25 mouse cellular contexts compared by ENCODE assay signal in genomic region chr10:75457852-75458251, GRCm38 (mm10). TPM values are rescaled to one million over a fixed set of nuclear protein-coding genes. Genes with fewer than 3 reads are reported as not detected.
A peak's percentile ranks its signal among the peaks of the same experiment; 100 is the strongest.
DNase-seq lines count a peak whose midpoint lies in the region; ATAC-seq and TF ChIP-seq lines count a peak whose summit lies in the region.
"Had no signal": no experiment of that assay in that cellular context is flagged by ENCODE, and none has a peak within 500 bp of the region (broad histone marks: within the 10 kb centered on the region; RNA-seq: fewer than 3 reads in every experiment).

No protein-coding gene starts in this region.

- 55% methylated on average over 1 of the region's 1 CpGs for WGBS in kidney, embryonic 15.5 days
- 81% methylated on average over 1 of the region's 1 CpGs for WGBS in midbrain, embryonic 11.5 days
- 81% methylated on average over 1 of the region's 1 CpGs for WGBS in midbrain, embryonic 10.5 days
- 98% methylated on average over 1 of the region's 1 CpGs for WGBS in thymus, adult 2 months

- H3K4me2 ChIP-seq in kidney, embryonic 15.5 days = no peak overlapping the region
- no peak overlapping the region for H3K4me2 ChIP-seq in midbrain, embryonic 11.5 days
- H3K4me2 ChIP-seq: heart, embryonic 15.5 days; intestine, embryonic 15.5 days; limb, embryonic 15.5 days had no signal

- 0 out of 2 replicates have a peak overlapping the region, but pooled peaks have one; percentile 18 for H3K27ac ChIP-seq in kidney, embryonic 15.5 days
- H3K27ac ChIP-seq in midbrain, embryonic 11.5 days (ENCODE audit: low read depth, low read length) = no peak overlapping the region
- no peak overlapping the region for H3K27ac ChIP-seq in midbrain, embryonic 10.5 days (replicated peaks)
- no peak overlapping the region for H3K27ac ChIP-seq in thymus, adult 2 months (ENCODE audit: control insufficient read depth, insufficient read depth, low read length)
- H3K27ac ChIP-seq: forebrain, embryonic 10.5 days; hindbrain, embryonic 10.5 days; intestine, embryonic 15.5 days; left cerebral cortex, adult 2 months; limb, embryonic 15.5 days; liver, embryonic 14.5 days; stomach, postnatal 0 days had no signal

- no peak overlapping the region for H3K4me3 ChIP-seq in kidney, embryonic 15.5 days (replicated peaks)
- H3K4me3 ChIP-seq in midbrain, embryonic 11.5 days (ENCODE audit: low read depth, low read length) = no peak overlapping the region
- no peak overlapping the region for H3K4me3 ChIP-seq in midbrain, embryonic 10.5 days
- H3K4me3 ChIP-seq in thymus, adult 2 months (ENCODE audit: control insufficient read depth, insufficient read depth, low read length) = no peak overlapping the region
- H3K4me3 ChIP-seq: forebrain, embryonic 10.5 days; heart, embryonic 15.5 days; hindbrain, embryonic 10.5 days; intestine, embryonic 15.5 days; left cerebral cortex, adult 2 months; limb, embryonic 15.5 days had no signal

- H3K36me3 ChIP-seq in kidney, embryonic 15.5 days = no peaks in the 10 kb centered on the region
- no peaks in the 10 kb centered on the region for H3K36me3 ChIP-seq in midbrain, embryonic 11.5 days (ENCODE audit: control insufficient read depth, insufficient read depth, low read length)
- H3K36me3 ChIP-seq in midbrain, embryonic 10.5 days = no peaks in the 10 kb centered on the region
- no peaks in the 10 kb centered on the region for H3K36me3 ChIP-seq in thymus, adult 2 months (ENCODE audit: control insufficient read depth, insufficient read depth, low read length)
- H3K36me3 ChIP-seq: forebrain, embryonic 10.5 days; G1E; heart, embryonic 15.5 days; hindbrain, embryonic 10.5 days; intestine, embryonic 15.5 days; limb, embryonic 15.5 days had no signal

- peak; percentile 52 to 54 for DNase-seq in heart, adult 18-20 months
- no peak for DNase-seq in heart, adult 8-10 months (ENCODE audit: low spot score)
- DNase-seq in kidney, postnatal 4 days = no peak
- peak; percentile 78 for DNase-seq in midbrain, embryonic 11.5 days (ENCODE audit: low spot score, missing footprints)
- DNase-seq in midbrain, embryonic 10.5 days (ENCODE audit: low spot score) = no peak
- peak; percentile 68 for DNase-seq in brain, adult 2 months (ENCODE audit: low read depth, low spot score)
- DNase-seq in thymus, adult 2 months = no peak
- DNase-seq: adrenal gland, postnatal 14 days; B cell, adult 2 months; cerebellum, adult 8-10 months; gastrocnemius, postnatal 14 days; lung, postnatal 36 days had no signal

- H3K9me3 ChIP-seq in kidney, embryonic 15.5 days (replicated peaks) = no peaks in the 10 kb centered on the region
- no peaks in the 10 kb centered on the region; the same call in 1 of the 2 replicates for H3K9me3 ChIP-seq in midbrain, embryonic 11.5 days (ENCODE audit: control insufficient read depth, low read length)
- H3K9me3 ChIP-seq in midbrain, embryonic 10.5 days (replicated peaks) = no peaks in the 10 kb centered on the region
- H3K9me3 ChIP-seq: forebrain, embryonic 10.5 days; G1E; heart, embryonic 15.5 days; hindbrain, embryonic 10.5 days; intestine, embryonic 15.5 days; limb, embryonic 15.5 days had no signal

- ATAC-seq in kidney, embryonic 15.5 days (replicated peaks; ENCODE audit: low FRiP score) = no peak
- ATAC-seq in midbrain, embryonic 11.5 days (ENCODE audit: low FRiP score) = no peak
- ATAC-seq: forebrain, embryonic 16.5 days; hindbrain, embryonic 16.5 days; intestine, embryonic 15.5 days had no signal

- H3K27me3 ChIP-seq in kidney, embryonic 15.5 days = no peaks in the 10 kb centered on the region
- no peaks in the 10 kb centered on the region for H3K27me3 ChIP-seq in midbrain, embryonic 11.5 days (ENCODE audit: control insufficient read depth, insufficient read depth, low read length)
- no peaks in the 10 kb centered on the region for H3K27me3 ChIP-seq in midbrain, embryonic 10.5 days (ENCODE audit: low read depth, poor library complexity, severe bottlenecking)
- no peaks in the 10 kb centered on the region for H3K27me3 ChIP-seq in thymus, adult 2 months (ENCODE audit: control insufficient read depth, insufficient read depth, low read length)
- H3K27me3 ChIP-seq: CH12.LX; heart, embryonic 15.5 days; intestine, embryonic 15.5 days; limb, embryonic 15.5 days had no signal

- TF ChIP-seq CTCF in thymus, adult 2 months (IDR thresholded peaks at IDR 0.05; ENCODE audit: borderline replicate concordance, control insufficient read depth, extremely low read depth, insufficient read depth, low read length, poor library complexity) = no peak

- 0 out of 2 replicates have a peak, but pooled peaks cover 2% of the 10 kb centered on the region for H3K4me1 ChIP-seq in kidney, embryonic 15.5 days
- H3K4me1 ChIP-seq in midbrain, embryonic 11.5 days (ENCODE audit: control insufficient read depth, insufficient read depth, low read length) = no peaks in the 10 kb centered on the region
- H3K4me1 ChIP-seq in midbrain, embryonic 10.5 days = no peaks in the 10 kb centered on the region
- H3K4me1 ChIP-seq in thymus, adult 2 months (replicated peaks; ENCODE audit: control insufficient read depth, insufficient read depth, low read length) = no peaks in the 10 kb centered on the region
- H3K4me1 ChIP-seq: forebrain, embryonic 10.5 days; hindbrain, embryonic 10.5 days; intestine, embryonic 15.5 days; limb, embryonic 15.5 days had no signal

- TF ChIP-seq POLR2A in thymus, adult 2 months (IDR thresholded peaks at IDR 0.05; ENCODE audit: control insufficient read depth, extremely low read depth, insufficient read depth, low read length, poor library complexity) = no peak

- no peak overlapping the region for H3K9ac ChIP-seq in kidney, embryonic 15.5 days
- H3K9ac ChIP-seq in midbrain, embryonic 11.5 days (ENCODE audit: low read length) = no peak overlapping the region
- H3K9ac ChIP-seq: heart, embryonic 15.5 days; intestine, embryonic 15.5 days; limb, embryonic 15.5 days; liver, embryonic 14.5 days had no signal

RNA-seq across cellular contexts. Expression of gene Upb1, which starts 56.9 kb away (rescaled TPM):
- total RNA-seq in heart, adult 18-20 months (2021) = under 1 TPM; 0.25 to 0.64 TPM
- 1 to 10 TPM in 1 of 4 experiments, under 1 TPM in 3; 0.53 to 1.0 (median 0.63) TPM for total RNA-seq in heart, adult 8-10 months (2022)
- 1.6 and 1.8 TPM in 2 replicates for polyA plus RNA-seq in kidney, embryonic 15.5 days (2015; fragmentation: Nextera tagmentation; extraction: Ambion mirVana)
- polyA plus RNA-seq in midbrain, embryonic 11.5 days (2014; fragmentation: Nextera tagmentation; extraction: Ambion mirVana) = not detected in 2 replicates
- not detected in 2 replicates for polyA plus RNA-seq in midbrain, embryonic 10.5 days (2016; fragmentation: Nextera tagmentation; extraction: Ambion mirVana)
- polyA plus RNA-seq in thymus, adult 2 months (2012; rRNA removed) = 0.77 and 0.97 TPM in 2 replicates
- polyA plus RNA-seq: G1E; hindbrain, embryonic 10.5 days had no signal

RNA-seq across cellular contexts. Expression of gene Snrpd3, which starts 59.5 kb away (rescaled TPM):
- total RNA-seq in heart, adult 18-20 months (2021) = 10 to 100 TPM; 66.2 to 80.3 TPM
- total RNA-seq in heart, adult 8-10 months (2022) = 10 to 100 TPM; 64.0 to 72.6 (median 68.3) TPM
- polyA plus RNA-seq in kidney, embryonic 15.5 days (2015; fragmentation: Nextera tagmentation; extraction: Ambion mirVana) = 175 and 183 TPM in 2 replicates
- 199 and 208 TPM in 2 replicates for polyA plus RNA-seq in midbrain, embryonic 11.5 days (2014; fragmentation: Nextera tagmentation; extraction: Ambion mirVana)
- 271 and 281 TPM in 2 replicates for polyA plus RNA-seq in midbrain, embryonic 10.5 days (2016; fragmentation: Nextera tagmentation; extraction: Ambion mirVana)
- polyA plus RNA-seq in thymus, adult 2 months (2012; rRNA removed) = 25.1 and 28.3 TPM in 2 replicates

RNA-seq across cellular contexts. Expression of gene Gucd1, which starts 59.9 kb away (rescaled TPM):
- total RNA-seq in heart, adult 18-20 months (2021) = 10 to 100 TPM; 33.0 to 36.8 TPM
- 10 to 100 TPM; 34.0 to 37.2 (median 36.1) TPM for total RNA-seq in heart, adult 8-10 months (2022)
- polyA plus RNA-seq in kidney, embryonic 15.5 days (2015; fragmentation: Nextera tagmentation; extraction: Ambion mirVana) = 44.2 and 46.0 TPM in 2 replicates
- polyA plus RNA-seq in midbrain, embryonic 11.5 days (2014; fragmentation: Nextera tagmentation; extraction: Ambion mirVana) = 27.8 and 36.0 TPM in 2 replicates
- 32.1 and 35.7 TPM in 2 replicates for polyA plus RNA-seq in midbrain, embryonic 10.5 days (2016; fragmentation: Nextera tagmentation; extraction: Ambion mirVana)
- 77.0 and 80.5 TPM in 2 replicates for polyA plus RNA-seq in thymus, adult 2 months (2012; rRNA removed)

Comparison
In these comparisons a context has a peak if more than half of its experiments do, and no peak if none do; other contexts are left out.
1. DNase-seq: peak in heart, adult 18-20 months (2 of 2), midbrain, embryonic 11.5 days (single experiment) and brain, adult 2 months (single experiment); none in heart, adult 8-10 months (single experiment), kidney, postnatal 4 days (0 of 2), midbrain, embryonic 10.5 days (single experiment) and thymus, adult 2 months (single experiment).